Mouse (Mus musculus) forebrain, postnatal 0 days (tissue): ENCODE data around the gene Slc35f4. TPM values are rescaled to one million over a fixed set of nuclear protein-coding genes. Genes with fewer than 3 reads are reported as not detected.

Experiments used
- ATAC-seq: fragments of 200-750 bp; cut with Nextera tagmentation; 2 replicates; pipeline ENCODE4 v1.8.0; 2017; ENCODE audit warnings: mild to moderate bottlenecking, moderate library complexity
- DNase-seq: peaks from one replicate; pipeline ENCODE4 v3.0.0-alpha.2; 2015
- H3K27ac ChIP-seq: fragments of 300-500 bp; sonication (generic); 2 replicates; pipeline ENCODE4 v1.5.1; 2014; ENCODE audit warnings: low read depth, mild to moderate bottlenecking, antibody characterized with exemption, low read length, moderate library complexity, mixed read lengths
- H3K27me3 ChIP-seq: fragments of 300-500 bp; sonication (generic); 2 replicates; pipeline ENCODE4 v1.6.1; 2014; ENCODE audit warnings: mild to moderate bottlenecking, low read length, mixed read lengths; ENCODE audit not compliant: insufficient read depth
- H3K36me3 ChIP-seq: fragments of 300-500 bp; sonication (generic); 2 replicates; pipeline ENCODE4 v1.6.1; 2014; ENCODE audit warnings: mild to moderate bottlenecking, moderate library complexity; ENCODE audit not compliant: insufficient read depth
- H3K4me1 ChIP-seq: fragments of 300-500 bp; sonication (generic); 2 replicates; pipeline ENCODE4 v1.6.1; 2014; ENCODE audit warnings: antibody characterized with exemption; ENCODE audit not compliant: insufficient read depth
- H3K4me2 ChIP-seq: fragments of 300-500 bp; sonication (generic); 2 replicates; pipeline ENCODE4 v1.6.1; 2014; ENCODE audit warnings: low read depth, mild to moderate bottlenecking, moderate library complexity
- H3K4me3 ChIP-seq: fragments of 300-500 bp; sonication (generic); 2 replicates; pipeline ENCODE4 v1.5.1; 2014; ENCODE audit warnings: low read depth, low read length, mixed read lengths
- H3K9ac ChIP-seq: fragments of 300-500 bp; sonication (generic); 2 replicates; pipeline ENCODE4 v1.6.1; 2014; ENCODE audit warnings: mild to moderate bottlenecking
- H3K9me3 ChIP-seq: fragments of 300-500 bp; sonication (generic); 2 replicates; pipeline ENCODE4 v1.6.1; 2016; ENCODE audit warnings: low read length
- CTCF ChIP-seq: sonication (generic); IDR thresholded peaks from 2 replicates; pipeline ENCODE4 v1.5.1; 2016; ENCODE audit warnings: antibody characterized with exemption, control low read depth, low read depth
- WGBS: fragments of 180-500 bp; shearing (Covaris S2); extraction: QIAGEN DNeasy Blood & Tissue Kit; methylation state at CpG from one replicate; pipeline ENCODE4 v1.1.7; 2014; 5-methylcytosine and 5-hydroxymethylcytosine counted together
- microRNA-seq, 2 experiments: library from miRNA; unstranded; fragments of <30 nt; microRNA quantifications; one replicate each; pipeline ENCODE4; 2016
- polyA plus RNA-seq: library from polyadenylated mRNA; unstranded; fragments of >200 nt; fragmentation: Nextera tagmentation; extraction: Ambion mirVana; gene quantifications from 2 replicates; pipeline ENCODE4 v1.2.1, GENCODE M21; 2015
- total RNA-seq: library from RNA; depleted of rRNA; stranded (reverse); fragments of >200 nt; gene quantifications from 2 replicates; pipeline ENCODE4 v1.2.3, GENCODE M21; 2014

Slc35f4 gene
- total and polyA plus RNA-seq, 2 experiments from 2014 or later, result 14.9 to 16.1 TPM

DNA sequence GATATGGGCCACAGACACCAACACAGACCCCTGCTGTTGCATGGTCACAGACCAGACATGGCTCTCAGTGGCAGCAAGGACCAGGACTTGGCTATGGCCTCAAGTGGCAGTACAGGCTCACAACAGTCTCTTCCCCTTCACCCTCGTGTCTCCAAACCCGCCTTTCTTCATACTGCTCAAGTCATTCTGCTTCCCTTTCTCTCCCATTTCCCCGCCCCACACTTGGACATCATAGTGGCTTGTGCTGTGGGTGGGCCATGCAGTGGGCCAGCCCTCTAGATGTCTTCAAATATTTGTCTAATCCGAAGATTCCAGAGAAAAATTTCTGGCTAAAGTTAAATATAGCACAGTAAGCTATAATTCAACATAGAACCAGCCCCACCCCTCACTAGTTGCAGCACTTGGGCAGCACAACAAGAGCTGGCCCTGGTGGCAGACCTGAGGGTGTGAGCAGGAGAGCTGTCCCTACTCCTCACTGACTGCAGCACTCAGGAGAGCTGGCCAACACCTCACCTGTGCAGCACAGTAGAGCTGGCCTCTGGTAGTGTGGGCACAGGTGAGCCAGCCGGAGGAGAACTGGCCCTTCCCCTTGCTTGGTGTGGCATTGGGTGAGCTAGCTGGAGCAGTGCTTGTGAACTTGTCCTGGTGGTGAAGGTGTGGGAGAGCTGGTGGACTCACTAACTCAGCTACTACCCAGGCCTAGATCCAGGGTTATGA lies 260.4 kb downstream of the Slc35f4 start:
- no peak overlapping the region for H3K9ac ChIP-seq
- no peak overlapping the region for H3K4me3 ChIP-seq
- no peak overlapping the region for H3K27ac ChIP-seq
- no peak overlapping the region for H3K4me2 ChIP-seq
- H3K4me1 ChIP-seq, result no peaks in the 10 kb centered on the region
- H3K36me3 ChIP-seq, result no peaks in the 10 kb centered on the region
- ATAC-seq, result no peak
- 82% methylated on average over 5 of the region's 5 CpGs for WGBS
- H3K27me3 ChIP-seq, result no peaks in the 10 kb centered on the region
- DNase-seq, result no peak
- no peak for TF ChIP-seq CTCF
- no peaks in the 10 kb centered on the region for H3K9me3 ChIP-seq

Small RNA genes lying within 50 kb of the gene (microRNA-seq; reads per million reads assigned to microRNA genes)
- gene Gm22949, result 0 reads per million in 2 experiments
